Mouse (Mus musculus) liver, adult (tissue): ENCODE measurements around the gene Rasgef1c.

Experiments used
- GATA4 ChIP-seq: IDR thresholded peaks from 2 replicates; pipeline ENCODE4 v1.6.1; 2014; ENCODE audit warnings: mild to moderate bottlenecking, low read length; ENCODE audit not compliant: insufficient replicate concordance

Rasgef1c gene

DNA sequence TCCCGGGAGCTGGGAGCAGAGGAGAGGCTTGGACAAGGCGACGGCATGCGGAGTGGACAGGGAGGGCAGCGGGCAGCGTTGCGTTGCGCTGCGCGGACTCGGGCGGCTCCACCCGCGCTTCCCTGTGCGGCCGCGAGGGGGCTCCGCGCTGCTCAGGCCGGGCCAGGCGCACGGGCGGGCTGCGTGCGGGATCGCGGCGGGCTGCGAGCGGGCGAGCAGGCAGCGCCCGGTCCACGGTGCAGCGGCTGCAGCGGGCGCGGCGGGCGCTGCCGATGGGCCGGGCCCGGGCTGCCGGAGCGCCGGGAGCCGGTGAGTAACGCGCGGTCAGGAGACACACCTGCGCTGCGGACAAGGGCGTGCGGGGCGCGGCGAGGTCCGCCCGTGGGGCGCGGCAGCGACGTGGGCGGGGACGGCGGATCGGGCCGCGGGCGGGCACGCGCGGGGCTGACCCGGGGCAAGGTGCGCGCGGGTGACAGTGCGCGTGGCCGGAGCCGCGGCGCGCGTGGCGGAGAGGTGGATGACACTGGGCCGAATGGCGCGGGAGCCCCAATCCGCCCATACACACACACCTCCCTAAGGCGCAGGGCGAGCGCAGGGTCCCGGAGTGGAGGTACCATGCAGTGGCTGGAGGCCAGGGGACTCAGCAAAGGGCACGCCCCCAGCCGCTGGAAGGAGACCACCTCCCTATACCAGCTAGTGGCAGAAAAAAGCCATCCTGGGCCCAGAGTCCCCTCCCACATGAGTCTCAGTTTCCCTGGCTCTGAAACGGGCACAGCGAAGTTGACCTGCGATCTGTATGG lies at the start of gene Rasgef1c:
TSS of gene Rasgef1c (plus strand) at position 177 of the 800 bp plus-strand sequence.
- no peak for TF ChIP-seq GATA4

- no peak for TF ChIP-seq GATA4
Observed at GRCm38 (mm10) chr11:49855144-49855543, 46.5 kb upstream of the Rasgef1c start.

GRCm38 (mm10) chr11:49861139-49861538 lies 40.5 kb upstream of the Rasgef1c start:
- TF ChIP-seq GATA4 = no peak

- TF ChIP-seq GATA4 = no peak
Observed at GRCm38 (mm10) chr11:49863926-49864325, 37.7 kb upstream of the Rasgef1c start.

GRCm38 (mm10) chr11:49867320-49867719 lies 34.3 kb upstream of the Rasgef1c start:
- no peak for TF ChIP-seq GATA4

DNA sequence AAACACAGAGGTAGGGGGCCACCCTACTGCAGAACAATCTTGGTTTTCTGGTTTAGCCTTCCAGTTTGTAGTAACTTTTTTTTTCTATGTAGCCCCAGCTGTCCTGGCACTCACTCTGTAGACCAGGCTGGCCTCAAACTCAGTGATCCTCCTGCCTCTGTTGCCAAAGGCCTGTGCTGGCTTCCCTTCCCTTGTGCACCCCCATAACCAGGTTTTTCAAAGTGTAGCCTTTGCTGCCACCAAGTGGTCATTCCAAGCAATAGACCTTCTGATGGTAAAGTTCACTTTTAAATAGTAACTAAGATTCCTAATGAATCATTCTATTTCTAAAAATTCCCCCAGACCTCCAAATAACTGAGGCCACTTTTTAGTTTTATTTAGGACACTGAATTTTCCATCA lies 31.9 kb upstream of the Rasgef1c start:
- no peak for TF ChIP-seq GATA4

- TF ChIP-seq GATA4 = no peak
Observed at GRCm38 (mm10) chr11:49871914-49872313, 29.7 kb upstream of the Rasgef1c start.

- TF ChIP-seq GATA4 = no peak
Observed at GRCm38 (mm10) chr11:49872779-49873178, 28.9 kb upstream of the Rasgef1c start.

- no peak for TF ChIP-seq GATA4
Observed at GRCm38 (mm10) chr11:49876948-49877817, 24.5 kb upstream of the Rasgef1c start.

DNA sequence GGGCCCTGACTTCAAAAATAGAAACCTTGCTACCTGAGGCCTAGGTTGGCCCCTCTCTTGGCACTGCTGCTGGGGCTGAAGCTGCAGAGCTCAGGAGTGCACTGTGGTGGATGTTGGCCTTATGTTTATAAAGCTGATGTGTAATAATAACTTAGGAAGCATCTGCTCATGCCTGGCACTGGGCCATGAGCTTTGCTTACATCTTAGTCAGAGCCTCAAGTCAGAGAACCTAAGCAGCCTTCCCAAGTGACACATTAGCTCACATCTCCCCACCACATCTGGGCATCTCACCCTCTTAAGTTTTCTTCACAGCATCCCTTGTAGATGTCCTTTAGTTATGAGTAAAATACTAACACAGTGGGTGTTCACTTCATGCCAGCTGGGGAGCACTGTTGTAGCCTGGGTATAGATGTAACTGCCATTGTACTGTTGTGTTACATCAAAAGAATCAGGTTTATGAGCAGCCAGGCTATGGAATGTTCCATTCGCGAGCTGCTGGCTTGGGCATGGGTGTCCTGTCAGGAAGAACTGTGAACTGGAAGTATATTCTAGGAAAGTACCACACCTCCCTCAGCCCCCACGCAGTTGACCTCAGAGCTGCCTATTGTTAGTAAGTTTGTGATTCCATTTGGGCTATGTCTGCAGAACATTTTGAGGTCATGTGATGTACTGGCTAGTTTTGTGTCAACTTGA lies 21.5 kb upstream of the Rasgef1c start:
- no peak for TF ChIP-seq GATA4

GRCm38 (mm10) chr11:49883394-49883793 lies 18.2 kb upstream of the Rasgef1c start:
- TF ChIP-seq GATA4 = no peak

DNA sequence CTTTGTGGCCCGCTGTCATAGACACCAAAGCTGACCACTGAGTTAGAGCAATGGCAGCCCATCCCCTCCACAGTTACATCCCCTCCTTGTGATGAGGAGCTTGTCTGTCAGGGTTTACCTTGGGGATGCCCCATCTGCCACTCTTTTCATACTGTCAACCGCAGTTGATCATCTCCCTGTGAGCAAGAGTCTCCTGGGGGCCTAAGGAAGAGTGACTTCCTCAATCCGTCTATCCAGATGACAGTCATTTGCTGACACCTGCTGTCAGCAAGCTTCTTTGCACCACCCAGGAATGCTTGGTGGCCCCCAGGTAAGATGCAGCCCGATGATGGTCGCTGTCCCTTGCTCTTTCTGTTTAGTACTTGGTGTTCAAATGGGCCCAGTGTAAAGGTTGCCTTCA lies 13.2 kb upstream of the Rasgef1c start:
- no peak for TF ChIP-seq GATA4

DNA sequence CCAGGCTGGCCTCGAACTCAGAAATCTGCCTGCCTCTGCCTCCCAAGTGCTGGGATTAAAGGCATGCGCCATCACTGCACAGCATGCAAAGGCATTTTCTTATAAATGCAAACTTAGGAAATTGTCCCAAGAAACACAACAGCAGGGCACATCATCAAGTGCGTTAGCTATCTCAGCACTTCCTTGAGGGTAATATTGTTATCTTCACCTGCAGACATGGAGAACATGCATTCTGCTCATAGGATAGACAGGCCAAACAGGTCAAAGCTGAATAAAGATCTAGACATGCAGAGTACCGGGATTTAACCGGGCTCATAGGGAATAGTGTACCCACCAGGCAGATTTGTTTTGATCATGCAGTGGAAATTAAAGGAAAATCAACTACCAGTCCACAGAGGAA lies 9.6 kb upstream of the Rasgef1c start:
- TF ChIP-seq GATA4 = no peak

DNA sequence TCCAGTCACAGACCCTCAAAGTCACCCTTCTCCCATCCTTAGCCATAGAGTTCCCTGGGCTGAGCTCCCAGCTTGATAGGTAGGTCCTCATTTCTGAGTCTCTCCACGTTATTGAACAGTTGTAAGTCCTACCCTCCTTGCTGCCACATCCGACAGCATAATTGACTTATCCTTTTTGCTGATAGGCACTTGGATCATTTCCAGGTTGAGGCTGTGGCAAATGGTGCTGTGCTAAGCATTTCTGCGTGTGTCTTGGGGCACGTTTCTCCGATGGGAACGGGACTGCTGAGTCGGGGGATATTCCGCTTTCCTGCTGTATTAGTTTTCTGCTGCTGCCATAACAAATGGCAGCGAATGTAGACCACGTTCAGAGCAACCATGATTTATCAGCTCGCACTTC lies 7.8 kb upstream of the Rasgef1c start:
- no peak for TF ChIP-seq GATA4

DNA sequence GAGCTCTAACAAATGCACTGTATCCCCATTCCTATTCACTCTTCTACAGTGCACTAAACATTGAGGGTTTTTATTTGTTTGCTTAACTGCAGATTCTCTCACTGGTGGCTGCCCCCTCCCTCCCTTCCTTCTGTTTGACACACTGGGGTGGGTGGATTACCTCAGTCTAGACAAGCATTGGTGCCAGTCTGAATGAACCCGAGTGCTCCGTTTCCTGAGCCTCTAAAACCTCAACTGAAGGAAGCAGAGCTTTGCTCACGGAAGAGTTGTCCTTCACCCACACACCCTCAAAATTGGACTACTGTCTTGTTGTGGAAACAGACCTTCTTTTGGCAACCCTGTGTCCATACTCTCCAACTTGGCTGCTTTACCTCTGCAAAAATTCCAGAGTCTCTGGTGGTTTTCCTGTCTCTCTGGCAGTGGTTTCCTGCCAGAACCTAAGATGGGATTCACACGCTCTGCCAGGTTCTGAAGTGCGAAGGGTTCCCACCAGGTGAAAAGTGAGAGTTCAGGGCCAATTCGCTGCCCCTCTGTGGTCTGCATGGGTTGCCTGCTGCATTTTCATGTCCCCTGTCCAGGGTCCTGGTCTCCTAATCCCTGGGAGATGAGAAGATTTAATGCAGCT lies 5.6 kb upstream of the Rasgef1c start:
- TF ChIP-seq GATA4 = no peak
